Mouse (Mus musculus) myocyte (in vitro differentiated cells): ENCODE measurements at regions not wholly inside any gene's neighbourhood (a gene's known extent, or its start where the extent isn't known, plus 50 kb on each side); places are given as distances from the start of the nearest gene placed in this dataset.

Experiments used
- H3K27me3 ChIP-seq: one replicate; pipeline ENCODE4 v1.6.1; 2011; ENCODE audit not compliant: control insufficient read depth, insufficient read depth, insufficient read length
- H3K36me3 ChIP-seq: one replicate; pipeline ENCODE4 v1.6.1; 2011; ENCODE audit not compliant: control insufficient read depth, insufficient read depth
- H3K4me2 ChIP-seq: one replicate; pipeline ENCODE4 v1.6.1; 2011; ENCODE audit warnings: low read depth, control low read depth
- H3K4me3 ChIP-seq: one replicate; pipeline ENCODE4 v1.5.1; 2011; ENCODE audit warnings: mild to moderate bottlenecking, control low read depth, moderate library complexity
- H3K79me2 ChIP-seq: one replicate; pipeline ENCODE4 v1.6.1; 2011; ENCODE audit not compliant: control insufficient read depth, insufficient read depth
- H3ac ChIP-seq: one replicate; pipeline ENCODE4 v1.6.1; 2011; ENCODE audit not compliant: control insufficient read depth, insufficient read length
- CEBPB ChIP-seq: IDR thresholded peaks from 2 replicates; pipeline ENCODE4 v1.6.1; 2011; ENCODE audit warnings: mild to moderate bottlenecking, moderate library complexity; ENCODE audit not compliant: poor library complexity, insufficient read depth, severe bottlenecking
- E2F4 ChIP-seq: IDR thresholded peaks from one replicate; pipeline ENCODE4 v1.6.1; 2011; ENCODE audit warnings: mild to moderate bottlenecking, control low read depth, moderate library complexity; ENCODE audit not compliant: insufficient read depth
- MAX ChIP-seq: IDR thresholded peaks from one replicate; pipeline ENCODE4 v1.6.1; 2011; ENCODE audit warnings: low read depth, mild to moderate bottlenecking, control low read depth
- MYOD1 ChIP-seq, 3 experiments: IDR thresholded peaks; one replicate each; pipeline ENCODE4 v1.6.1; 2011; ENCODE audit warnings: control low read depth in 2 of 3, low read depth in 2 of 3, mild to moderate bottlenecking in 2 of 3, moderate library complexity in 1 of 3; ENCODE audit not compliant: insufficient read length in 2 of 3, control insufficient read depth in 1 of 3
- MYOG ChIP-seq, 3 experiments: IDR thresholded peaks; one replicate each; pipeline ENCODE4 v1.6.1; 2011; ENCODE audit warnings: control low read depth in 2 of 3, low read depth in 2 of 3, mild to moderate bottlenecking in 2 of 3; ENCODE audit not compliant: insufficient read length in 2 of 3, control insufficient read depth in 1 of 3, insufficient read depth in 1 of 3
- POLR2A ChIP-seq: IDR thresholded peaks from one replicate; pipeline ENCODE4 v1.6.1; 2011; ENCODE audit warnings: low read depth, mild to moderate bottlenecking, control low read depth, moderate library complexity; ENCODE audit not compliant: insufficient read length
- POLR2AphosphoS2 ChIP-seq: IDR thresholded peaks from one replicate; pipeline ENCODE4 v1.6.1; 2011; ENCODE audit warnings: low read depth, control low read depth; ENCODE audit not compliant: insufficient read length
- REST ChIP-seq: IDR thresholded peaks from one replicate; pipeline ENCODE4 v1.6.1; 2011; ENCODE audit warnings: mild to moderate bottlenecking, control low read depth, moderate library complexity; ENCODE audit not compliant: insufficient read depth, insufficient read length
- SRF ChIP-seq: IDR thresholded peaks from one replicate; pipeline ENCODE4 v1.6.1; 2011; ENCODE audit warnings: low read depth; ENCODE audit not compliant: control insufficient read depth, insufficient read length
- TCF12 ChIP-seq: IDR thresholded peaks from one replicate; pipeline ENCODE4 v1.6.1; 2011; ENCODE audit warnings: mild to moderate bottlenecking, control low read depth; ENCODE audit not compliant: poor library complexity, insufficient read depth, severe bottlenecking
- TCF3 ChIP-seq: IDR thresholded peaks from one replicate; pipeline ENCODE4 v1.6.1; 2011; ENCODE audit warnings: low read depth, control low read depth; ENCODE audit not compliant: insufficient read length
- USF1 ChIP-seq: IDR thresholded peaks from one replicate; pipeline ENCODE4 v1.6.1; 2011; ENCODE audit warnings: low read depth, mild to moderate bottlenecking, control low read depth, moderate library complexity

- TF ChIP-seq E2F4 (no peak), TCF3 (no peak), CEBPB (no peak), POLR2AphosphoS2 (no peak), SRF (no peak), POLR2A (no peak), MAX (no peak)
- no peaks in the 10 kb centered on the region for H3K79me2 ChIP-seq
- no peaks in the 10 kb centered on the region for H3K27me3 ChIP-seq
- H3ac ChIP-seq: no peak overlapping the region
- H3K4me3 ChIP-seq: no peak overlapping the region
- H3K36me3 ChIP-seq: no peaks in the 10 kb centered on the region
- H3K4me2 ChIP-seq: no peak overlapping the region
These were observed 534.7 kb downstream of the Basp1 start for GRCm38 (mm10) chr15:24878846-24879245.

GRCm38 (mm10) chr15:24877711-24878598 lies 535.6 kb downstream of the Basp1 start:
- Histone ChIP-seq H3K27me3 (no peaks in the 10 kb centered on the region), H3K36me3 (no peaks in the 10 kb centered on the region), H3K4me2 (no peak overlapping the region), H3K4me3 (no peak overlapping the region), H3K79me2 (no peaks in the 10 kb centered on the region), H3ac (no peak overlapping the region)
- TF ChIP-seq MYOD1 (IDR thresholded peaks at IDR 0.05; ENCODE audit: control insufficient read depth in 1 of 3, insufficient read length in 2 of 3, low read depth in 2 of 3) (no peak), MAX (no peak), E2F4 (no peak), SRF (no peak), MYOG (IDR thresholded peaks at IDR 0.05; ENCODE audit: control insufficient read depth in 1 of 3, insufficient read depth in 1 of 3, insufficient read length in 2 of 3, low read depth in 2 of 3) (no peak), POLR2AphosphoS2 (no peak)

GRCm38 (mm10) chr15:24876157-24876731 lies 537.3 kb downstream of the Basp1 start:
- Histone ChIP-seq H3K4me2 (no peak overlapping the region), H3ac (no peak overlapping the region), H3K27me3 (no peaks in the 10 kb centered on the region), H3K36me3 (no peaks in the 10 kb centered on the region), H3K4me3 (no peak overlapping the region), H3K79me2 (no peaks in the 10 kb centered on the region)
- TF ChIP-seq MYOD1 (IDR thresholded peaks at IDR 0.05; ENCODE audit: control insufficient read depth in 1 of 3, insufficient read length in 2 of 3, low read depth in 2 of 3) (no peak), USF1 (no peak)

- Histone ChIP-seq H3K4me3 (no peak overlapping the region), H3K36me3 (no peaks in the 10 kb centered on the region), H3ac (no peak overlapping the region), H3K79me2 (no peaks in the 10 kb centered on the region), H3K4me2 (no peak overlapping the region), H3K27me3 (peaks cover 6% of the 10 kb centered on the region)
- TF ChIP-seq MYOG (IDR thresholded peaks at IDR 0.05; ENCODE audit: control insufficient read depth in 1 of 3, insufficient read depth in 1 of 3, insufficient read length in 2 of 3, low read depth in 2 of 3) (no peak), POLR2A (no peak), SRF (no peak), USF1 (no peak), TCF3 (no peak), E2F4 (no peak), MYOD1 (IDR thresholded peaks at IDR 0.05; ENCODE audit: control insufficient read depth in 1 of 3, insufficient read length in 2 of 3, low read depth in 2 of 3) (no peak), POLR2AphosphoS2 (no peak), CEBPB (no peak)
These were observed 573.3 kb downstream of the Basp1 start for GRCm38 (mm10) chr15:24840271-24840670.

GRCm38 (mm10) chr15:24838390-24838789 lies 575.2 kb downstream of the Basp1 start:
- Histone ChIP-seq H3K27me3 (peaks cover 6% of the 10 kb centered on the region), H3K36me3 (no peaks in the 10 kb centered on the region), H3K4me3 (no peak overlapping the region), H3K4me2 (no peak overlapping the region), H3K79me2 (no peaks in the 10 kb centered on the region), H3ac (no peak overlapping the region)
- TF ChIP-seq MYOD1 (IDR thresholded peaks at IDR 0.05; ENCODE audit: control insufficient read depth in 1 of 3, insufficient read length in 2 of 3, low read depth in 2 of 3) (no peak), CEBPB (no peak), MYOG (IDR thresholded peaks at IDR 0.05; ENCODE audit: control insufficient read depth in 1 of 3, insufficient read depth in 1 of 3, insufficient read length in 2 of 3, low read depth in 2 of 3) (no peak), POLR2AphosphoS2 (no peak), REST (no peak), TCF12 (no peak), POLR2A (no peak), TCF3 (no peak)
